Mouse (Mus musculus) CD4-positive, CD25-positive, alpha-beta regulatory T cell, adult 9 weeks (primary cell): Measurements from ENCODE around the gene 1110004F10Rik. TPM values are rescaled to one million over a fixed set of nuclear protein-coding genes. Genes with fewer than 3 reads are reported as not detected.

Source experiments
- polyA plus RNA-seq: library from polyadenylated mRNA; unstranded; fragments of 100-300 nt; shearing (Covaris generic); gene quantifications from one replicate; pipeline ENCODE4 v1.2.1, GENCODE M21; 2017

1110004F10Rik gene
- polyA plus RNA-seq, result 202 TPM

GRCm38 (mm10) chr7:116039196-116039537 is at the start of gene 1110004F10Rik:
Gene 1110004F10Rik (plus strand): TSS chr7:116039397.

DNA sequence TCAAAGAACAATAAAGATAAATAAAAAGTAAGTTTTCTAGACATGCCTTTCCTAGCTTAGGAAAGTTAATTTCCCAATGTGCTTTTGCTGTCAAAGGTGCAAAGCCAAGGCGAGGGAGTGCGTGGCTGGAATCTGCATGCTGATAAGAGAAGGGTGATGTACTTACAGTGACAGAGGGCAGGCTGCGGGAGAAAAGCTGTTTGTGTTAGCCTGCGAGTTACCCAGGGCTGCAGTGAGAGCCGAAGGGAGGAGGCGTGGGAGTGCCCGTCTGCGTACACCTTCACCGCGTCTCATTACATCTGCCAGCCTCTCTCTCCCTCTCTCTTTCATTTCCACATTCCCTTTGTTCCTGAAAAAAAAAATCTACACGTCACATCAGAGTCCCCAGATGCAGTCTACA is 686 bp upstream of the 1110004F10Rik start, which contains the start of gene Sox6:
TSS of gene Sox6 (minus strand) at position 286 of the 400 bp plus-strand sequence.

GRCm38 (mm10) chr7:116084366-116084765 is 45.2 kb downstream of the 1110004F10Rik start, which contains the start of gene Gm4353:
Gene Gm4353 (minus strand): TSS chr7:116084635.

Other genes starting within 250 kb of the 1110004F10Rik start
- gene Sox6, start 601 bp upstream of the 1110004F10Rik start, polyA plus RNA-seq, result 0.15 TPM
- gene Gm4353, start 45.2 kb downstream of the 1110004F10Rik start, polyA plus RNA-seq, result not detected